Mouse (Mus musculus) kidney, embryonic 15.5 days (tissue): ENCODE results near the gene S100a4. TPM values are rescaled to one million over a fixed set of nuclear protein-coding genes. Genes with fewer than 3 reads are reported as not detected.
A peak's percentile ranks its signal among the peaks of the same experiment; 100 is the strongest.

Experiments used
- ATAC-seq: fragments of 200-750 bp; cut with Nextera tagmentation; replicated peaks from 2 replicates; pipeline ENCODE4 v1.8.0; 2017; ENCODE audit warnings: moderate TSS enrichment; ENCODE audit not compliant: low FRiP score
- H3K27ac ChIP-seq: fragments of 300-500 bp; sonication (generic); 2 replicates; pipeline ENCODE4 v1.5.1; 2015; ENCODE audit warnings: mild to moderate bottlenecking, inconsistent platforms
- H3K27me3 ChIP-seq: fragments of 300-500 bp; sonication (generic); 2 replicates; pipeline ENCODE4 v1.6.1; 2015; ENCODE audit warnings: inconsistent platforms
- H3K36me3 ChIP-seq: fragments of 300-500 bp; sonication (generic); 2 replicates; pipeline ENCODE4 v1.6.1; 2015; ENCODE audit warnings: inconsistent platforms
- H3K4me1 ChIP-seq: fragments of 300-500 bp; sonication (generic); 2 replicates; pipeline ENCODE4 v1.6.1; 2015; ENCODE audit warnings: inconsistent platforms
- H3K4me2 ChIP-seq: fragments of 300-500 bp; sonication (generic); 2 replicates; pipeline ENCODE4 v1.6.1; 2015; ENCODE audit warnings: moderate library complexity, mild to moderate bottlenecking, inconsistent platforms
- H3K4me3 ChIP-seq: fragments of 300-500 bp; sonication (generic); replicated peaks from 2 replicates; pipeline ENCODE4 v1.5.1; 2015; ENCODE audit warnings: mild to moderate bottlenecking, inconsistent platforms
- H3K9ac ChIP-seq: fragments of 300-500 bp; sonication (generic); 2 replicates; pipeline ENCODE4 v1.6.1; 2015; ENCODE audit warnings: mild to moderate bottlenecking, inconsistent platforms
- H3K9me3 ChIP-seq: fragments of 300-500 bp; sonication (generic); replicated peaks from 2 replicates; pipeline ENCODE4 v1.6.1; 2016; ENCODE audit warnings: inconsistent platforms
- whole genome bisulfite sequencing: fragments of 180-500 bp; shearing (Covaris S2); methylation state at CpG from one replicate; pipeline ENCODE4 v1.1.7; 2015; ENCODE audit warnings: mixed read lengths; 5-methylcytosine and 5-hydroxymethylcytosine counted together
- polyA plus RNA-seq: library from polyadenylated mRNA; unstranded; fragments of >200 nt; fragmentation: Nextera tagmentation; extraction: Ambion mirVana; gene quantifications from 2 replicates; pipeline ENCODE4 v1.2.1, GENCODE M21; 2015

The S100a4 gene
- polyA plus RNA-seq, 1 experiment from 2014 or later: 4.2 TPM

- no peaks in the 10 kb centered on the region for H3K9me3 ChIP-seq
- peaks cover 15% of the 10 kb centered on the region; the same call in 1 of the 2 replicates for H3K4me1 ChIP-seq
- WGBS: 86% methylated on average over 15 of the region's 15 CpGs
- ATAC-seq: no peak
- H3K4me2 ChIP-seq: no peak overlapping the region
- no peak overlapping the region for H3K4me3 ChIP-seq
- no peak overlapping the region for H3K27ac ChIP-seq
- H3K36me3 ChIP-seq: no peaks in the 10 kb centered on the region
- H3K9ac ChIP-seq: no peak overlapping the region
- no peaks in the 10 kb centered on the region for H3K27me3 ChIP-seq
These were observed 17.4 kb upstream of the S100a4 start for GRCm38 (mm10) chr3:90586016-90586643.

GRCm38 (mm10) chr3:90586906-90587305 lies 16.7 kb upstream of the S100a4 start:
- H3K9ac ChIP-seq: no peak overlapping the region
- no peaks in the 10 kb centered on the region for H3K36me3 ChIP-seq
- H3K4me1 ChIP-seq: peaks cover 15% of the 10 kb centered on the region; the same call in 1 of the 2 replicates
- no peaks in the 10 kb centered on the region for H3K9me3 ChIP-seq
- H3K4me3 ChIP-seq: no peak overlapping the region
- H3K27ac ChIP-seq: peak overlapping the region; percentile 58
- no peak overlapping the region for H3K4me2 ChIP-seq
- no peaks in the 10 kb centered on the region for H3K27me3 ChIP-seq
- peak; percentile 28; the same call in 1 of the 2 replicates for ATAC-seq
- WGBS: 59% methylated on average over 10 of the region's 10 CpGs

- Histone ChIP-seq H3K4me1 (peaks cover 15% of the 10 kb centered on the region; the same call in 1 of the 2 replicates), H3K4me2 (no peak overlapping the region), H3K36me3 (no peaks in the 10 kb centered on the region), H3K4me3 (no peak overlapping the region), H3K27me3 (no peaks in the 10 kb centered on the region), H3K9ac (no peak overlapping the region), H3K9me3 (no peaks in the 10 kb centered on the region), H3K27ac (peak overlapping the region; percentile 58; the same call in 1 of the 2 replicates)
- WGBS: 85% methylated on average over 14 of the region's 14 CpGs
- no peak for ATAC-seq
These were observed 16.0 kb upstream of the S100a4 start for GRCm38 (mm10) chr3:90587361-90588101.

- H3K4me2 ChIP-seq: no peak overlapping the region
- 0 out of 2 replicates have a peak, but pooled peaks cover 2% of the 10 kb centered on the region for H3K9me3 ChIP-seq
- H3K4me3 ChIP-seq: no peak overlapping the region
- H3K36me3 ChIP-seq: no peaks in the 10 kb centered on the region
- WGBS: 80% methylated on average over 6 of the region's 6 CpGs
- H3K27ac ChIP-seq: no peak overlapping the region
- H3K9ac ChIP-seq: no peak overlapping the region
- H3K27me3 ChIP-seq: no peaks in the 10 kb centered on the region
- no peak for ATAC-seq
- peaks cover 10% of the 10 kb centered on the region; the same call in 1 of the 2 replicates for H3K4me1 ChIP-seq
These were observed 14.2 kb upstream of the S100a4 start for GRCm38 (mm10) chr3:90589390-90589789.

GRCm38 (mm10) chr3:90589947-90590346 lies 13.6 kb upstream of the S100a4 start, which contains the start of gene S100a2:
Gene S100a2 (plus strand): TSS chr3:90590247.
- Histone ChIP-seq H3K4me2 (no peak within 1 kb of the TSS), H3K4me3 (no peak within 1 kb of the TSS), H3K27ac (no peak within 1 kb of the TSS), H3K4me1 (peaks cover 10% of the 10 kb centered on the region; the same call in 1 of the 2 replicates), H3K27me3 (no peaks in the 10 kb centered on the region), H3K36me3 (no peaks in the 10 kb centered on the region), H3K9me3 (0 out of 2 replicates have a peak, but pooled peaks cover 2% of the 10 kb centered on the region), H3K9ac (no peak within 1 kb of the TSS)
- 91% methylated on average over 8 of the region's 8 CpGs for WGBS
- no peak for ATAC-seq

- Histone ChIP-seq H3K4me2 (no peak overlapping the region), H3K4me3 (no peak overlapping the region)
These were observed 9.1 kb upstream of the S100a4 start for GRCm38 (mm10) chr3:90594466-90594865.

DNA sequence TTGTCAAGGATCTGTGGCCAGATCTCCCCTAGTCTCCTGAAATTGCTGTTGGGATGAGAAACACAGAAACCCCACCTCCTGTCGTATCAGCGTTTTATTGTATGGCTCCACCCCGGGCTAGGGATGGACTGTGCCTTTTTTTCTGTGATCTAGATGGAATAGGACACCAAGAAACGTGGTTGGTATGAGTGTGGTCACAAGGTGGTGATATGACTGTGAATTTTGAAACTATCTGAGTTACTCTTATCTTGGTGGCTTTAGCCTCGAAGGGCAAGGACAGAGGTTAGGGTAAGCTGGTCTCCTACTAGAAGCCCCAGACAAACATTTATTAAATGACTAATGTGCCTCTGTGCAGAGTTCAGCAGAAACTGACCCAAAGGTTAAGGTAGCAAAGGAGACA lies 8.0 kb upstream of the S100a4 start:
- peaks cover 8% of the 10 kb centered on the region; the same call in 1 of the 2 replicates for H3K4me1 ChIP-seq
- no peak overlapping the region for H3K4me3 ChIP-seq
- ATAC-seq: no peak
- no peak overlapping the region for H3K27ac ChIP-seq
- H3K9me3 ChIP-seq: 0 out of 2 replicates have a peak, but pooled peaks cover 2% of the 10 kb centered on the region
- no peak overlapping the region for H3K4me2 ChIP-seq
- no peak overlapping the region for H3K9ac ChIP-seq
- 72% methylated on average over 5 of the region's 5 CpGs for WGBS
- H3K27me3 ChIP-seq: no peaks in the 10 kb centered on the region
- no peaks in the 10 kb centered on the region for H3K36me3 ChIP-seq

More at GRCm38 (mm10) chr3:90594466-90594865, 9.1 kb upstream of the S100a4 start:
- Histone ChIP-seq H3K36me3 (no peaks in the 10 kb centered on the region), H3K9me3 (0 out of 2 replicates have a peak, but pooled peaks cover 2% of the 10 kb centered on the region), H3K9ac (no peak overlapping the region), H3K27ac (no peak overlapping the region), H3K4me1 (peaks cover 6% of the 10 kb centered on the region; the same call in 1 of the 2 replicates), H3K27me3 (no peaks in the 10 kb centered on the region)
- 49% methylated on average over 1 of the region's 1 CpGs for WGBS
- no peak for ATAC-seq

DNA sequence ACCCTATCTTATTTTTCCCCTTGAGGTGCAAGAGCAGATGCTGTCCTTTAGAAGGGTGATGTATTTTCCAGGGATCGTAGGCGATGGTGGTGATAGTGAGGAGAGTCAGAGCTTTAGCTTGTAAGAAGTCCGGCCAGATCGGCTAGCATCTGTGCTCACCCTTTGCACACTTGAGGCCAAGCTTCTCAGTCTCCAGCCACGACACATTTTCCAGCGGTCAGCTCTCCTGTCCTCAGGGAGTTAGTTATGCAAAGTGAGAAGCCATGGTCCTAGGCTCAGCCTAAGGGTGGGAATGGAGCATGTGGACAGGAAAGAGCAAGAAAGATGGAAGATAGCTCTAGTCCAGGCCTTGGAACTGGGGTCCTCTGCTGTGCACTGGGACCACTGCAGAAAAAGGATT lies 6.8 kb upstream of the S100a4 start:
- Histone ChIP-seq H3K4me3 (no peak overlapping the region), H3K9ac (no peak overlapping the region), H3K36me3 (no peaks in the 10 kb centered on the region), H3K27me3 (no peaks in the 10 kb centered on the region), H3K4me1 (peaks cover 8% of the 10 kb centered on the region; the same call in 1 of the 2 replicates), H3K9me3 (0 out of 2 replicates have a peak, but pooled peaks cover 2% of the 10 kb centered on the region), H3K4me2 (no peak overlapping the region), H3K27ac (no peak overlapping the region)
- ATAC-seq: no peak
- WGBS: 81% methylated on average over 6 of the region's 6 CpGs

DNA sequence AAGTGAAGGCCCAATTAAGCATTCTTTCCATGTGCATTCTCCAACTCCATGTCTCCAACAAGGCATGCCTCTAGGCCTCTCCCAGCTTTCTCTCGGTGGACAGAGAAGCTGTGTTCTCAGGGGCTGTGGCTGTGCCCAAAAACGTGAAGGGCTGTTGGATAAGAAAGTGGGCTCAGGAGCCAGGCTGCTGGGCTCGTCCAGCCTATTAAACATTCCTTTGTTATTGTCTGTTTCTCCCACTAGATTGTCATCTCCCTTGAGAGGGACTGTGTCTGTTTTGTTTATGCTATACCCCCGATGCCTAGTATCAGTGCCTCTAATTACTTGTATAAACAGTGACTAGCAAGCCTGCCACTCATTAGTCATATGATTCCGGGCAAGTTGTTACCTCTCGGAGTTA lies 5.8 kb upstream of the S100a4 start:
- Histone ChIP-seq H3K36me3 (no peaks in the 10 kb centered on the region), H3K4me1 (peaks cover 8% of the 10 kb centered on the region; the same call in 1 of the 2 replicates), H3K27me3 (no peaks in the 10 kb centered on the region), H3K4me3 (no peak overlapping the region), H3K9ac (no peak overlapping the region), H3K9me3 (0 out of 2 replicates have a peak, but pooled peaks cover 2% of the 10 kb centered on the region), H3K27ac (no peak overlapping the region), H3K4me2 (no peak overlapping the region)
- WGBS: 38% methylated on average over 6 of the region's 6 CpGs
- ATAC-seq: no peak

DNA sequence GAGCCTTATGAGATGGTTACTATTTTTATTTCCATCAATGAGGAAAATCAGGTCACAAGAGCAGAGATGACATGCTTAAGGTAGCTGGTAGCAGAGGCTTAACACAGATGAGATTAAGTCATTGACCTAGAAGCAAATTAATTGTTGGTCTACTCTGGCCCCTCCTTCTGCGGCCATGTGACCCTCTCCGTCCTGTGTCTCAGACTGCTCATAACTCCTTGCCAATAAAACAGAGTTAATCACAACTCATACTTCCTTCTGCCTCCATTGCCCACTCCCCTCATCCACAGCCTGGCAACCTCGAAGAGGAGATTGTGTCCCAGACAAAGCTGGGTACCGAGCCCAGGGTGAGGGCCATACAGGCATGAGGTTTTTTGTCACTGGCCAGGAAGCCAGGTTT lies 5.4 kb upstream of the S100a4 start:
- Histone ChIP-seq H3K27me3 (no peaks in the 10 kb centered on the region), H3K36me3 (no peaks in the 10 kb centered on the region), H3K9me3 (0 out of 2 replicates have a peak, but pooled peaks cover 2% of the 10 kb centered on the region), H3K4me3 (no peak overlapping the region), H3K4me2 (no peak overlapping the region), H3K4me1 (peaks cover 9% of the 10 kb centered on the region), H3K27ac (no peak overlapping the region), H3K9ac (no peak overlapping the region)
- ATAC-seq: no peak
- 70% methylated on average over 4 of the region's 4 CpGs for WGBS

- 77% methylated on average over 3 of the region's 3 CpGs for WGBS
These were observed 4.2 kb upstream of the S100a4 start for GRCm38 (mm10) chr3:90599401-90599800.

GRCm38 (mm10) chr3:90600036-90600435 lies 3.5 kb upstream of the S100a4 start:
- Histone ChIP-seq H3K36me3 (no peaks in the 10 kb centered on the region), H3K4me3 (no peak overlapping the region)
- no peak for ATAC-seq

More at GRCm38 (mm10) chr3:90599401-90599800, 4.2 kb upstream of the S100a4 start:
- Histone ChIP-seq H3K27me3 (no peaks in the 10 kb centered on the region), H3K4me2 (no peak overlapping the region), H3K27ac (no peak overlapping the region), H3K36me3 (no peaks in the 10 kb centered on the region), H3K4me1 (peaks cover 19% of the 10 kb centered on the region), H3K9ac (no peak overlapping the region), H3K9me3 (no peaks in the 10 kb centered on the region), H3K4me3 (no peak overlapping the region)
- ATAC-seq: no peak

More at GRCm38 (mm10) chr3:90600036-90600435, 3.5 kb upstream of the S100a4 start:
- 71% methylated on average over 6 of the region's 6 CpGs for WGBS
- Histone ChIP-seq H3K9me3 (no peaks in the 10 kb centered on the region), H3K27me3 (no peaks in the 10 kb centered on the region), H3K4me2 (no peak overlapping the region), H3K27ac (no peak overlapping the region), H3K9ac (no peak overlapping the region), H3K4me1 (peaks cover 26% of the 10 kb centered on the region)
